Mouse (Mus musculus): Measurements from ENCODE around the gene Cdh18. TPM values are rescaled to one million over a fixed set of nuclear protein-coding genes. Genes with fewer than 3 reads are reported as not detected.
A peak's percentile ranks its signal among the peaks of the same experiment; 100 is the strongest.
"Not testable (repeated sequence)": the region's sequence is repeated elsewhere in the genome, so short reads cannot be mapped to it uniquely, and the experiment has no call there.

Gene Cdh18
- polyA plus RNA-seq, 1 experiment from 2014 or later: 6.0 TPM

- no peak for ATAC-seq
These were observed 472.3 kb downstream of the Cdh18 start for GRCm38 (mm10) chr15:23021151-23021550.

GRCm38 (mm10) chr15:23022635-23023034, 473.8 kb downstream of the Cdh18 start:
- Histone ChIP-seq H3K9me3 (ENCODE audit: control insufficient read depth, low read length) (no peaks in the 10 kb centered on the region), H3K27me3 (replicated peaks; ENCODE audit: control insufficient read depth, insufficient read depth, low read length) (no peaks in the 10 kb centered on the region), H3K27ac (ENCODE audit: low read length) (no peak overlapping the region), H3K4me2 (ENCODE audit: low read length) (no peak overlapping the region), H3K9ac (replicated peaks; ENCODE audit: low read depth, low read length) (no peak overlapping the region), H3K36me3 (ENCODE audit: control insufficient read depth, insufficient read depth) (no peaks in the 10 kb centered on the region), H3K4me3 (replicated peaks; ENCODE audit: low read length) (no peak overlapping the region), H3K4me1 (replicated peaks; ENCODE audit: control insufficient read depth, insufficient read depth, low read length) (no peaks in the 10 kb centered on the region)
- ATAC-seq: no peak

More at GRCm38 (mm10) chr15:23021151-23021550, 472.3 kb downstream of the Cdh18 start:
- WGBS: 41% methylated on average over 2 of the region's 2 CpGs
- no peaks in the 10 kb centered on the region for H3K27me3 ChIP-seq (replicated peaks; ENCODE audit: control insufficient read depth, insufficient read depth, low read length)
- no peak overlapping the region for H3K4me2 ChIP-seq (ENCODE audit: low read length)
- no peak overlapping the region for H3K4me3 ChIP-seq (replicated peaks; ENCODE audit: low read length)
- no peaks in the 10 kb centered on the region for H3K9me3 ChIP-seq (ENCODE audit: control insufficient read depth, low read length)
- no peaks in the 10 kb centered on the region for H3K36me3 ChIP-seq (ENCODE audit: control insufficient read depth, insufficient read depth)
- H3K9ac ChIP-seq (replicated peaks; ENCODE audit: low read depth, low read length): no peak overlapping the region
- no peak overlapping the region for H3K27ac ChIP-seq (ENCODE audit: low read length)
- H3K4me1 ChIP-seq (replicated peaks; ENCODE audit: control insufficient read depth, insufficient read depth, low read length): no peaks in the 10 kb centered on the region

GRCm38 (mm10) chr15:23035551-23036207, 486.9 kb downstream of the Cdh18 start:
- 4% methylated on average over 14 of the region's 14 CpGs for WGBS

GRCm38 (mm10) chr15:23036208-23037065, 487.6 kb downstream of the Cdh18 start:
- no peaks in the 10 kb centered on the region for H3K36me3 ChIP-seq (ENCODE audit: control insufficient read depth, insufficient read depth)
- H3K27ac ChIP-seq (ENCODE audit: low read length): 0 out of 2 replicates have a peak overlapping the region, but pooled peaks have one; percentile 27
- H3K9ac ChIP-seq (replicated peaks; ENCODE audit: low read depth, low read length): peak overlapping the region; percentile 59
- H3K27me3 ChIP-seq (replicated peaks; ENCODE audit: control insufficient read depth, insufficient read depth, low read length): 0 out of 2 replicates have a peak, but pooled peaks cover 2% of the 10 kb centered on the region
- ATAC-seq: peak; percentile 100
- peak overlapping the region; percentile 95 for H3K4me2 ChIP-seq (ENCODE audit: low read length)
- peak overlapping the region; percentile 58 for H3K4me3 ChIP-seq (replicated peaks; ENCODE audit: low read length)
- peaks cover 9% of the 10 kb centered on the region for H3K4me1 ChIP-seq (replicated peaks; ENCODE audit: control insufficient read depth, insufficient read depth, low read length)
- 3% methylated on average over 23 of the region's 23 CpGs for WGBS
- H3K9me3 ChIP-seq (ENCODE audit: control insufficient read depth, low read length): no peaks in the 10 kb centered on the region

More at GRCm38 (mm10) chr15:23035551-23036207, 486.9 kb downstream of the Cdh18 start:
- Histone ChIP-seq H3K27me3 (replicated peaks; ENCODE audit: control insufficient read depth, insufficient read depth, low read length) (0 out of 2 replicates have a peak, but pooled peaks cover 2% of the 10 kb centered on the region), H3K4me1 (replicated peaks; ENCODE audit: control insufficient read depth, insufficient read depth, low read length) (peaks cover 9% of the 10 kb centered on the region), H3K36me3 (ENCODE audit: control insufficient read depth, insufficient read depth) (no peaks in the 10 kb centered on the region), H3K9me3 (ENCODE audit: control insufficient read depth, low read length) (no peaks in the 10 kb centered on the region), H3K27ac (ENCODE audit: low read length) (0 out of 2 replicates have a peak overlapping the region, but pooled peaks have one; percentile 27), H3K9ac (replicated peaks; ENCODE audit: low read depth, low read length) (peak overlapping the region; percentile 59), H3K4me2 (ENCODE audit: low read length) (peak overlapping the region; percentile 95), H3K4me3 (replicated peaks; ENCODE audit: low read length) (peak overlapping the region; percentile 58)
- peak; percentile 63 for ATAC-seq

GRCm38 (mm10) chr15:23037561-23037960, 488.7 kb downstream of the Cdh18 start:
- ATAC-seq: no peak
- Histone ChIP-seq H3K27me3 (replicated peaks; ENCODE audit: control insufficient read depth, insufficient read depth, low read length) (0 out of 2 replicates have a peak, but pooled peaks cover 2% of the 10 kb centered on the region), H3K4me1 (replicated peaks; ENCODE audit: control insufficient read depth, insufficient read depth, low read length) (peaks cover 9% of the 10 kb centered on the region), H3K9ac (replicated peaks; ENCODE audit: low read depth, low read length) (no peak overlapping the region), H3K4me2 (ENCODE audit: low read length) (peak overlapping the region; percentile 9; the same call in 1 of the 2 replicates), H3K27ac (ENCODE audit: low read length) (no peak overlapping the region), H3K4me3 (replicated peaks; ENCODE audit: low read length) (no peak overlapping the region), H3K36me3 (ENCODE audit: control insufficient read depth, insufficient read depth) (no peaks in the 10 kb centered on the region), H3K9me3 (ENCODE audit: control insufficient read depth, low read length) (no peaks in the 10 kb centered on the region)

DNA sequence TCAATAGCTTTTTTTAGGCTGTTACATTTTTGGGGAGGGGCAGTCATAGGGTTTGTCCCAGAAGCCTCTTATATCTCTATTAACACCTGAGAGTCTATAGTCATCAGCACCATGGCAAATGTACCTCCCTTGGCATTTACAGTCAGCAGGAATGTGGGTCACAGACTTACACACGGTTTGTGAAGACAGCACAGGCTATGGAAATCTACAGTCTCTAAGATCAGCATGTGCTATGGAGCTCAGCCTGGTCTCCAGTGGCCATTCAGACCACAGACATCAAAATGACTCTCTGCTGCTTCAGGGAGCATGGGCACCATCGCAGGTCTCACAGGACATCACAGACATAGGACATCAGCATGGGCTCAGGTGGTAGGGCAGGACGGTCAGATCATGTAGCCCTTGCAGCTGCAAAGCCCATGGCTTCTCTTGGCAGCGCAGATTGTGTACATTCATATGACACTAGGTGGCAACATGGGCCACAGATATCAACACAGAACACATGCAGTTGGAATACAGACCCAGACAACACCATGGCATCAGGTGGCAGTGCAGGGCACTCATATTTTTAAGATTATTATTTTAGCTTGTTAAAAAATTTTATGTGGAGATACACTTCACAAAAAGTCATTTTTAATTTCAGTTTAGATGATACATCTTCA, 497.4 kb downstream of the Cdh18 start:
- Histone ChIP-seq H3K4me3 (replicated peaks; ENCODE audit: low read length) (no peak overlapping the region), H3K36me3 (ENCODE audit: control insufficient read depth, insufficient read depth) (no peaks in the 10 kb centered on the region), H3K9ac (replicated peaks; ENCODE audit: low read depth, low read length) (no peak overlapping the region), H3K4me2 (ENCODE audit: low read length) (no peak overlapping the region), H3K27ac (ENCODE audit: low read length) (no peak overlapping the region), H3K27me3 (replicated peaks; ENCODE audit: control insufficient read depth, insufficient read depth, low read length) (no peaks in the 10 kb centered on the region), H3K4me1 (replicated peaks; ENCODE audit: control insufficient read depth, insufficient read depth, low read length) (no peaks in the 10 kb centered on the region), H3K9me3 (ENCODE audit: control insufficient read depth, low read length) (no peaks in the 10 kb centered on the region)
- 83% methylated on average over 4 of the region's 4 CpGs for WGBS
- no peak for ATAC-seq

GRCm38 (mm10) chr15:23052006-23052405, 503.2 kb downstream of the Cdh18 start:
- Histone ChIP-seq H3K27ac (ENCODE audit: low read length) (no peak overlapping the region), H3K9ac (replicated peaks; ENCODE audit: low read depth, low read length) (no peak overlapping the region), H3K36me3 (ENCODE audit: control insufficient read depth, insufficient read depth) (no peaks in the 10 kb centered on the region), H3K4me3 (replicated peaks; ENCODE audit: low read length) (no peak overlapping the region), H3K9me3 (ENCODE audit: control insufficient read depth, low read length) (no peaks in the 10 kb centered on the region), H3K4me1 (replicated peaks; ENCODE audit: control insufficient read depth, insufficient read depth, low read length) (no peaks in the 10 kb centered on the region), H3K4me2 (ENCODE audit: low read length) (no peak overlapping the region), H3K27me3 (replicated peaks; ENCODE audit: control insufficient read depth, insufficient read depth, low read length) (no peaks in the 10 kb centered on the region)
- WGBS: 65% methylated on average over 2 of the region's 2 CpGs
- no peak for ATAC-seq

- WGBS: 72% methylated on average over 1 of the region's 1 CpGs
- ATAC-seq; H3K9me3 ChIP-seq (ENCODE audit: control insufficient read depth, low read length); H3K4me2 ChIP-seq (ENCODE audit: low read length); H3K36me3 ChIP-seq (ENCODE audit: control insufficient read depth, insufficient read depth); H3K4me3 ChIP-seq (replicated peaks; ENCODE audit: low read length); H3K4me1 ChIP-seq (replicated peaks; ENCODE audit: control insufficient read depth, insufficient read depth, low read length); H3K27me3 ChIP-seq (replicated peaks; ENCODE audit: control insufficient read depth, insufficient read depth, low read length); H3K27ac ChIP-seq (ENCODE audit: low read length); H3K9ac ChIP-seq (replicated peaks; ENCODE audit: low read depth, low read length): not testable (repeated sequence)
These were observed 536.5 kb downstream of the Cdh18 start for GRCm38 (mm10) chr15:23085326-23085725.

DNA sequence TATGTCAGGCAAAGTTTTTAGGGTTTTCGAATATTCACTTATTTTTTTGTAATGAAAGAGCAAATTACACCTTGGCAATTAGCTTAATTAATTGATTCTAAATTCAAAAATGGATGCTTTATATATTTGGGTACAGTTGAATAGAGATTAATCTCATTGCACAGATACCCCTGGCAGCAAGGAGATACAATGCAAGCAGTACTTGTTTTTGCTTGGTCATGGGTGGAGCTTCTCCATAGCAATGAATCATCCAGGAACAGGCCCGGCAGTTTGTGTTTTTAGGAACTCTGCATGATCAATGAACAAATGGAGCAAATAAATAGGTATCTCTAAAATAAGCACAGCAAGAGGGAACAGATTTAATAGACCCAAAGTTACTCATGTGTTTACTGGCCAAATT, 538.7 kb downstream of the Cdh18 start:
- Histone ChIP-seq H3K4me1 (replicated peaks; ENCODE audit: control insufficient read depth, insufficient read depth, low read length) (no peaks in the 10 kb centered on the region), H3K9me3 (ENCODE audit: control insufficient read depth, low read length) (no peaks in the 10 kb centered on the region), H3K36me3 (ENCODE audit: control insufficient read depth, insufficient read depth) (no peaks in the 10 kb centered on the region), H3K4me2 (ENCODE audit: low read length) (no peak overlapping the region), H3K4me3 (replicated peaks; ENCODE audit: low read length) (no peak overlapping the region), H3K27me3 (replicated peaks; ENCODE audit: control insufficient read depth, insufficient read depth, low read length) (no peaks in the 10 kb centered on the region), H3K27ac (ENCODE audit: low read length) (no peak overlapping the region), H3K9ac (replicated peaks; ENCODE audit: low read depth, low read length) (no peak overlapping the region)
- 78% methylated on average over 2 of the region's 2 CpGs for WGBS
- no peak for ATAC-seq

Measured in forebrain, embryonic 16.5 days (tissue).